Mouse (Mus musculus): ENCODE measurements around the gene Sirt2.

GRCm38 (mm10) chr7:28808957-28809393 lies 42.4 kb downstream of the Sirt2 start:
- no peak for TF ChIP-seq CTCF (IDR thresholded peaks at IDR 0.05; ENCODE audit: control insufficient read depth, insufficient read depth, insufficient replicate concordance, low read depth, low read length)
- TF ChIP-seq POLR2A (IDR thresholded peaks at IDR 0.05; ENCODE audit: control insufficient read depth, low read depth, low read length): peak; percentile 60

Measured in testis, adult 2 months (tissue).